Mouse (Mus musculus) cerebellum, postnatal 10 days (tissue): ENCODE results near the gene Kctd8.

ENCODE experiments used
- DNase-seq, 2 experiments: peaks; one replicate each; pipeline ENCODE4 v3.0.0; 2021; ENCODE audit warnings: mixed read lengths in 2 of 2

Kctd8 gene

DNA sequence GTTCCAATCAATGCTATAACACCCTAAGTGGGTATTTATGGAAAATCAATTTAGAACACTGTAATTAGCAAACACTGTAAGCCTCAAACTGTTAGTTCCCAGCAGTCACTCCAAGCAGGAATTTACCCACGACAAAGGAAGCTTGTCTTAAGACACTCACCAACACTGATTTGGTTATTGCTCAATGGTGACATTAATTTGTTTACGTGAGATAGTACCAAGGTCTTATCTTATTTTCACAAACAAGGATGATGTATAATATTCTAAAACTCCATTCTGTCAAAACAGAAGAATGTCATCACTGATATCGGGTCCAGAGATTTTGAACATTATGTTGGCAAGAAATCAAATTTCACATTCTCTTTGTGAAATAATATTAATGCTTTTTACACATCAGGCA is 185.0 kb downstream of the Kctd8 start:
- no peak for DNase-seq

DNA sequence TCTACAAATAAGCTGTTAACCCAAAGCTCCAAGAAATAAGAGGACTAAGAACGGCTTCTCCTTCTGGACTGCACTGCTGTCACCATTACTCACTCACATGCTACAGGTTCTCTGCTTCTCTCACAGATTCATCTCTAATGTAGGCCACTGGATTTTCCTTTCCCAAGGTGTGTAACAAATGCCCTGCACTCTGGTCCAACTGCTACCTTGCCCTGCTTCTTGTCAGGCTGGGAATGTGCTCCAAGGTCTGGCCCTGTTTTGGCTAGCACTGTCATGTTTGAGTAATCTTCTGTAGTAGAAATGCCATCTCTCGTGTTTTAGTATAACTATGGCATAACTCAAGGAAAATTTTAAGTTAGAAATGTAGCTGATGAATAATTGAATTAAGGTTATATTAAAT is 195.7 kb downstream of the Kctd8 start:
- peak in 1 of 2 experiments; percentile 7 for DNase-seq

DNA sequence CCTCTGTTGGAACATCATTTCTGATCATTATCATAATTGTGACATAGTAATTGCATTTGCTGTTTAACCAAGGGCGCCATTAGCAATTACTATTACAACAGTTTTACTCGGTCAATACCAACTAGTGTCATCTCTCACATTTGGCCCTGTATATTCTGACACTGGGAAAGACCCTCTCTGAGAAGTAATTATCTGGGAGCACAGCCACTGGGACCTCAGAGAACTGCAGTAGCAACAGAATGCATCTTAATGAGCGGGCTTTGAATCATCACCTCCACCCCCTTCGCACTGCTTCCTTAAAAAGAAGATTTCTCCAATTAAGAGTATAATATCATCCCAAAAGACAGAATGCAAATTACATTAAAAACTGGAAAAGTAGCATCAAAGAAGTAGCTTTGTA is 200.4 kb downstream of the Kctd8 start:
- DNase-seq, result no peak

DNA sequence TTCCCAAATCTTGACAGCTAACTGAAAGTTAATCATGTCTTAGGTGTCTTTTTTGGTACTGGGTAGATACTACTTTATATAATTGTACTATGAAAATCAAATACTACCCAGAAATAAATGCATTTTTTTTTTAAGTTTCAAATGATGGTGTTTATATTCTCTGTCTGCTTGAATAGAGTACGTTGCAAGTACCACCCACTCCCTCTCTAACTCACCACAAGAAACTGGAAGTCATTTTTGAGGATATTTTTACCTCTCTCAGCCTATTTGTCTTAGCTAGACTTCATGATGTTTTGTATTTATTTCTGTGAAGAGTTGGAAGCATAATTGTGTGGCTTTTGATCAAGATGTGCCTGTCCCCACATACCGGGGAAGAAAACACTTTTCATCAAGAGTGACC is 232.8 kb downstream of the Kctd8 start:
- no peak for DNase-seq

DNA sequence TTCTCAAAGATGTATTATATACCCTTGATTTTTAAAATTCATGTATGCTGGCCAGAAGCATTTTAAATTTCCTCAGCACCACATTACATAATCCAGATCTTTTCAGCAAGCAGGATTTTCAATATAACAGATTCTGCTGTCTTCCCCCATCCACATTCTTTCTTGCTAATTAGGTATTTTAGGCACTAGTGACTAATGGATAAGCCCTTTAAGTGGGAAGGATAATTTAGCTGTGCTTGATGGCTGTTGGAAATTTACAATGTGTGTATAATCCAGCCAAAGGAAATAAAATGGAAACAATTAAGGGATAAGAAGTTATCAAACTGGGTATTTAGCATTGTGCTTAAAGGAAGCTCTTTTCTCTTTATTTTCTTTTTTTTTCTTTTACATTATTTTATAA is 252.6 kb downstream of the Kctd8 start:
- DNase-seq, result no peak
